Mouse (Mus musculus) layer of hippocampus, postnatal 14 days (tissue): ENCODE measurements around the gene Myo7a. TPM values are rescaled to one million over a fixed set of nuclear protein-coding genes. Genes with fewer than 3 reads are reported as not detected.

ENCODE experiments used
- DNase-seq, 2 experiments: peaks; one replicate each; pipeline ENCODE4 v3.0.0; 2021 to 2022; ENCODE audit warnings: low spot score in 2 of 2, mixed read lengths in 1 of 2
- total RNA-seq, 2 experiments: library from RNA; stranded (reverse); gene quantifications; 2 replicates each; pipeline ENCODE4 v1.2.3; 2021

The Myo7a gene
- total RNA-seq, 2 experiments from 2014 or later = 13.5 to 14.4 TPM

- DNase-seq = no peak
Measured at GRCm38 (mm10) chr7:98142648-98143047, 23.3 kb upstream of the Myo7a start.

GRCm38 (mm10) chr7:98142247-98142646 lies 22.9 kb upstream of the Myo7a start:
- DNase-seq = no peak

DNA sequence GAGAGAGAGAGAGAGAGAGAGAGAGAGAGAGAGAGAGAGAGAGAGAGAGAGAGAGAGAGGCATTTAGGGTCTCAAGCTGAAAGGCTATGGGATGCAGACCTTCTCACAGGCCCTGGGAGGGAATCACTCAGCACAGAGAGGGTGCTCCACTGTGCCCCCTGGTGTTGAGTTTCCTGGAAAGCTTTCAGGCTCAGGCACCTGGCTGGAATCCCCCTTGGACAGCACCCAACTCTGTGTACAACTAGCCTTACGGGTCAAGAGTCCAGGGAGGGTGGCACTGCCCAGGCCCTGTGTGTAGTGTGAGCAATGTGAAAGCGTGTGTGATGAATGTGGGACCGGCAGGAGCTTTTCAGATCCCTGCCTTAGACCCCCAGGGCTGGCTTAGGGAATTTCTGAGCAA lies 21.9 kb upstream of the Myo7a start:
- no peak for DNase-seq

GRCm38 (mm10) chr7:98140597-98140996 lies 21.3 kb upstream of the Myo7a start:
- no peak for DNase-seq

DNA sequence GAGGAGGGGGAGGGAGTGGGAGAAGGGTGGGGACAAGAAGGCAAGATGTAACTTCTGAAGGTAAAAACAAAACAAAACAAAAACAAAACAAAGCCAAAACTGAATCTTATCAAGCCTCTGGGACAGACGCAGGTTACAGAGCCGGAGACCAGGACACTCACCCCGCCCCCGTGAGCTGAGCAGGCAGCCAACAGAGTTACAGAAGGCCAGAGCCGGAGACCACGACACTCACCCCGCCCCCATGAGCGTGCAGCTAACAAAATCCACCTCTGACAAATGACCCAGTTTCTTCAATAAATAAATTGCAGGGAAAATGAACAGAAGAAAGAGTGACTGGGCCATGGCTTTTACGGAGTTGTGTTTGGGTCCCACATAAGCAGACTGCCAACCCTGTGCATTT lies 19.9 kb upstream of the Myo7a start:
- DNase-seq = no peak

DNA sequence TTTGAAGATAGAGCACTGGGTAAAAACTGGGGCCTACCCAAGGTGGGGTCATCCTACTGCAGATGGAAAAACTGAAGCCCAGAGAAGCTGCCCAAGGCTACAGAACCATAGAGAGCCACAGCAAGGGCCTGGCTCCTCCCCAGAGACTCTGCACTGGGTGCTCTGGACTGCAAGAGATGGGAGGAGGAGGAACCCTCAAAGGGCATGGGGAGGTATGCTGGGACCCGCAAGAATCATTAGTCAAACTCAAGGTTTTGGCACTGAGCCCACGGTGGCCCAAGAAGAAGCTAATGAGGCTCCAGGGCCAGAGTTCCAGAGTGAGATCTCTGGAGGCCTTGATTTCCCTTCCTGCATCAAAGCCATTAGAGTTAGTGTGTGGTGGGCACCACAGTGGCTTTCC lies 18.7 kb upstream of the Myo7a start:
- DNase-seq = no peak

- no peak for DNase-seq
Measured at GRCm38 (mm10) chr7:98137583-98137982, 18.3 kb upstream of the Myo7a start.

DNA sequence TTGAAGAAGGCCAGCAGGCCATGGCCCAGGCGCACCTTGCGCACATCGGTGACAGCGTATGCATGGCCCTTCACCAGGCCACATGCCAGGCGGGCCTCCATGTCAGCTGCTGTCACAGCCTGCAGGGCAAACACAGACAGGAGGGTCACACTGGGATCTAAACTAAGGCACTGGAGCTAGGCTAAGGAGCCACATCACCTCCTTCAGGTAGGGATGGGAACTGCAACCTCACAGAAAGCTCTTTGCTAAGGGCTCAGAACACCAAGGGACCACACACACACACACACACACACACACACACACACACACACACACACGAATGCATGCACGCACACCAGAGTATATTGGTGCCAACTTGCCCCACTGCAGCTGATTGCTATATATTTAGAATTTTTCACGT lies 12.4 kb upstream of the Myo7a start:
- DNase-seq = no peak

DNA sequence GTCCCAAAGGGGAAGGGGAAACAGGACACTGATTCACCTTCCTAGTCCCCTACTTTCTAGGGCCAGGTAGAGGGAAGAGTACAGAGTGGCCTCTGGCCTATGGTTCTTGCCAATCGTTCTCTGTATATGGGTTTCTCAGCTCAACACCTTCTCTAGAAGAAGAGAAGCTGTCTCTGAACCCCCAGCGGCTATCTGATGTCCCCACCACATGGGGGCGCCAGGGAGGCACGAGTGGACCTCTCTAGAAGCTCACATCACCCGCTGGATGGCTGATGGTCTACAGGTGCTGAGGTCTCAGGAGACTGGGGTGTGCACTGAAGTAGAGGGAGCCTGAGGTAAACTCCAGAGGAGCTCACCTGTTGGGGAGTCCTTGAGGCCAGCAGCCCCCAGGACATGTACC lies 6.1 kb upstream of the Myo7a start:
- no peak for DNase-seq

DNA sequence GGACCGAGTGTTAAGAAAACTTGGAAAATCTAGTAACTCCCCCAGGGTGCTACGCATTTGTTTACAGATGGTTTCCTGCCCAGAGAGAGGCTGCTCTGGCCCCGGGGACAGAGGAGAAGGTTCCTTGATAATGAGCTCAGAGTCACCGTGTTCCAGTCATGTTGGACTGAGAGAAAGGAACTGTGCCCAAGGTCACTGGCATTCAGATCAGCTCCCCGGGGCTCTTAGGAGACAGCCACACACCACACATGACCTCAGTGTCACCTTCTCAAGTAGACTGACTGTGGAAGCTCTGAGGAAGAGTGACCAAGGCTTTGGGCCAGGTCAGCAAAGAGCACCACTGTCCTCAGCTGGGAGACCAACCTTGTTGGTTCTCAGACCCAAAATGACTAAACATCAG lies 5.4 kb upstream of the Myo7a start:
- DNase-seq = no peak

- DNase-seq = no peak
Measured at GRCm38 (mm10) chr7:98121673-98122072, 2.3 kb upstream of the Myo7a start.

DNA sequence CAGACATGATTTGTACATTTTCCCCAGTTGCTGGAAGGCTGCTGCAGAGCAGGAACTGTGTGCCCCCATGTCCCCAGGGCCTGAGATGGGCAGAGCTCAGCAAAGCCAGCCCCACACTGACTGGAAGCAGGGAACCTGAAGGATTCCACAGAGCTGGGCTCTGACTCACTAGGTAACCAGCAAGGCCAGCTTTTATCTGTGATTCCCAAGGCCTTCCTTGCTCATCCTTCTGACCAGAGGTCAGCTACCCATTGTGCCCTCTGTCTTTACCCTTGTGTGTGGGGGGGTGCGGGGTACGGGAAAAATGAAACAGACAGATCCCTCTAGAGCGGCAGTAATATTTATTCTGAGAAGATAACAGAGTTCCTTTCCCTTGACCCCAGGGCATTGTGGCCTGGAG lies 1.9 kb upstream of the Myo7a start:
- no peak for DNase-seq

GRCm38 (mm10) chr7:98120325-98120724 lies 1.0 kb upstream of the Myo7a start:
- peak; percentile 65 to 76 for DNase-seq

- no peak for DNase-seq
Measured at GRCm38 (mm10) chr7:98119961-98120232, 573 bp upstream of the Myo7a start.

GRCm38 (mm10) chr7:98117012-98117660 lies 2.2 kb downstream of the Myo7a start:
- no peak for DNase-seq

DNA sequence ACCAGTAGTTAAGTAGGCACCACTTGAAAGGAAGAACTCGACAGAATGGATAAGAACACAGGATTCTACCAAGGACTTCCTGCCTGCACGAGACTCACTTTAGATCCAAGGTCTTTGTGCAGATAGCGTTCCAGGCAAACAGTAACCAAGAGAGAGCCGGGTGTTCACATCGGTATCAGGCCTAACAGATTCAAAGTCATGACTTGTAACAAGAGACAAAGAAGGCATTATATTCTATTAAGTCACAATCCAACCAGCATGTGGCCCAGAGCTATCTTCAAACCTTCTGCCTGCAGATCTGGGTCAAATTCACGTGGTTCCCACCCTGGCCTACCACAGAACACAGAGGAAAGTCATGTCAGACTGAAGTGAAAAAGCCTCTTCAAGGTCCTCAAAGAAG lies 4.7 kb downstream of the Myo7a start:
- no peak for DNase-seq

- DNase-seq = no peak
Measured at GRCm38 (mm10) chr7:98111233-98111632, 8.1 kb downstream of the Myo7a start.

- no peak for DNase-seq
Measured at GRCm38 (mm10) chr7:98109771-98110170, 9.6 kb downstream of the Myo7a start.

DNA sequence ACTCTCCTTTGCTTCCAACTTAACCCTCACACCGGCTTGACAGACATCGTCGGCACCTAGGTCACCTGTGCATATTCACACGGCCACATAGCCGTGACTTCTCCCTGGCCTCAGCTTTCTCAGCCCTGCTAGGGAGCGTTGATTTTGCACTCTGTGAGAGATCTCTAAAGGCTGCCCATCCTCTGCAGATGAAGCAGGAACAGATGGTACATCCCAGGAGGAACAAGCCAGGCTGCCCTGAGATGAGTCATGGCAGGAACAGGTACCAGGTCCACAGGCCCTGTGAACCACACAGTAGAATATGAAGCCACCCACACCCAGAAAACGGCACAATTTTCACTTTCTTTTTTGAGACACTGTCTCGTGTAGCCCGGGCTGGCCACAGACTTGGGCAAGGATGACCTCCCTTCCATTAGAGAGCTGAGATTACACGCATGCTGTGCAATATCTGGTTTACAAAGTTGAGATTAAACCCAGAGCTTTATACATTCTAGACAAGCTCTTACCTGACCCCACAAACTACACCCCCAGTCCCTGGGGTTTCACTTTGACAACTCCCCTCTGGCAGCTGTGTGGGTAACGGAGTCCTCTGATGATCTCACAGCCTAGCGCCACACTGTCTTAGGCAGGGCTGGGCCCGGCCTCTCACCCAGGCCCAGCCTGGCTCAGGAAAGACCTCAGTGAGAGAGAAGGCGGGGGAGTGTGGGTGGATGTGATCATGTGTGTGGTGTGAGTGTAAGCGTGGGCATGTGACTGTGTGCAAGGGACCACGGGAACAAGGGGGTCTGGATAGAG lies 10.5 kb downstream of the Myo7a start:
- DNase-seq = no peak

DNA sequence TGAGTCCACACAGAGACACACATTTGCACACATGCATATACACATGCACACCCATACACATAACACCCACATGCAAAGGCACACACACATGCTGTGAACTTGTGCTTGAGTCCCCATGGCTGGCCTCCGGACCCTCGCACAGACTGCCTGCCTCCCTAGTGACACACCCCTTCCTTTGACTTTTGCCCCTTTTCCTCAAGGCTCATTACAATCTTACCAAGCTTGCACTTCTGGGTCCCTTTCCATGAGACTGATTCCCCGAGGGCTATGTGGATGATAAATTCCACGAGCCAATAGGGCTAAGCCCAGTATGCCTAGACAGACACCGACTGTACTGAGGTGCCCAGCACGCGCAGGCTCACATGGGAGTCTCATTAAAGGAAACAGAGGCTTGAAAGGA lies 13.1 kb downstream of the Myo7a start:
- DNase-seq = no peak

- no peak for DNase-seq
Measured at GRCm38 (mm10) chr7:98104481-98105435, 14.6 kb downstream of the Myo7a start.

- no peak for DNase-seq
Measured at GRCm38 (mm10) chr7:98103942-98104292, 15.4 kb downstream of the Myo7a start.
